Mouse (Mus musculus): ENCODE data around the gene Lrmp.

DNA sequence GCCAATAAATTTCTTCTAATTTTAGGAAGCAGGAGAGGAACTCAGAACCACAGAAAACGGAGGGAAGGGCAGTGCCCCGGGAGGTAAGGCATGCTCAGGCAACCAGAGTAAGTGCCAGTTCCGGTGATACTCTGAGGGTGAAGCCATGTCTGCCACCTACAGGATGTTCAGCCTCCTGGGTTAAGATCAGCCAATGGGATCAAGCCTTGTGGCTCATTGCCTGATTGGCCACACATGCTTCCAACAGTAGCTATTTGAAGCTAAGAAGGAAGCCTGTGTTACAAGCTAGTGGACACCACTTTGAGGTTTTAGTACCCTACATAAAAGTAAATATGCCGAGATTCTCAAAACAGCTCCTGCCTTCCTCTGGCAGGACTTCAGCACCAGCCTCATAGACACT is 43.2 kb downstream of the Lrmp start:
- TF ChIP-seq CTCF (conservative IDR thresholded peaks at IDR 0.05; ENCODE audit: low read length): no peak
- TF ChIP-seq NANOG (IDR thresholded peaks at IDR 0.05; ENCODE audit: borderline replicate concordance, low read length): no peak
- no peak for TF ChIP-seq POU5F1 (IDR thresholded peaks at IDR 0.05; ENCODE audit: borderline replicate concordance, low read length)
